Mouse (Mus musculus) cerebellum, postnatal 36 days (tissue): ENCODE measurements at regions not wholly inside any gene's neighbourhood (a gene's known extent, or its start where the extent isn't known, plus 50 kb on each side); places are given as distances from the start of the nearest gene placed in this dataset.
A peak's percentile ranks its signal among the peaks of the same experiment; 100 is the strongest.

Experiments
- DNase-seq, 2 experiments: peaks; one replicate each; pipeline ENCODE4 v3.0.0; 2021 to 2022; ENCODE audit warnings: mixed read lengths in 2 of 2

DNA sequence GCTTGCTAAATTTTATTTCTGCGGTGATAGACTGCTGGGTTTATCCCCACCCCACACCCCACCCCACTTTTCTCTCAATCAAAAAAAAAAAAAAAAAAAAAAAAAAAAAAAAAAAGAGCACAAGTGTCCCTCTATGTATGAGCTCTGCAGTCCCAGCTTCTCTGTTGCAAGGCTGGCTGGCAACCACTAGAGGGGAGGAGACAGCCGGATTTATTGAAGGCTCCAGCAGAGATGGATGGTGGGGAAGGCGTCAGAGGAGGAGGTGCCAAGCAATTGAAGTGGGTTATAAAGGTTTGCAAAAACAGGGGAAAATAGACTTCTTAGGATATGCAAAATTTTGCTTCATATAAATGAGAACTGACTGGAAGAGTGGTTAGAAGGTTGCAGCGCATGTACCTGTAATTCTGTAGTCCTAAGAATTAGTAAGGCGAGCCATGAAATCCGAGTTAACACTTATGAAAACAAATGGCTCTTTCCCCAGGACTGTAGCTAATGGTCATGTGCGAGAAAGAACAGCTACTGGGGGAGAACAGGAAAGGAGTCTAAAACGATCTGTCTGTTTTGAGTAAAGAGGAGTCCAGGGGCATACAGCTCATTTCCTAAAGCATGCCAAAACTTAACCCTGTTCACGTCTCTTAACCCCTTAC, 885.1 kb upstream of the Pou3f3 start:
- peak; percentile 15 to 21 for DNase-seq

- DNase-seq: no peak
Observed at GRCm38 (mm10) chr1:41811130-41811529, 884.4 kb upstream of the Pou3f3 start.

DNA sequence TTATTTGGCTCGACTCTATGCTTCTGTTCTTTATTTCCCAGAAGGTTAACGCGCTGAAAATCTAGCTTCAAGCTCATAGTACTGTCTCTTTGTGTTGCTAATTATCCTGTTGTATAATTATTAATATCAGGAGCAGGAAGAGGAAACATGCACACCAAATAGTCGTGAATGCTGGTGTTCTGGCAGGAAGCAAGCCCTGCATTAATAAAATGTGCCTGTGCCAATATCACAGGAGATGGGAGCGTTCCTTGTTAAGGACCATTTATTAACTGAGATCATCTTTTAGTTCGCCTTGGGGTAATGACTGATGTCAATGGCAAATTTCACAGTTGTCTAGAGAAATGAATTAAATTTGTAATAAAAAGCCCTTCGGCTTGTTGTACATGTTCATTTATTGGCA, 883.5 kb upstream of the Pou3f3 start:
- no peak for DNase-seq

- DNase-seq: no peak
Observed at GRCm38 (mm10) chr1:41814032-41815005, 881.2 kb upstream of the Pou3f3 start.

DNA sequence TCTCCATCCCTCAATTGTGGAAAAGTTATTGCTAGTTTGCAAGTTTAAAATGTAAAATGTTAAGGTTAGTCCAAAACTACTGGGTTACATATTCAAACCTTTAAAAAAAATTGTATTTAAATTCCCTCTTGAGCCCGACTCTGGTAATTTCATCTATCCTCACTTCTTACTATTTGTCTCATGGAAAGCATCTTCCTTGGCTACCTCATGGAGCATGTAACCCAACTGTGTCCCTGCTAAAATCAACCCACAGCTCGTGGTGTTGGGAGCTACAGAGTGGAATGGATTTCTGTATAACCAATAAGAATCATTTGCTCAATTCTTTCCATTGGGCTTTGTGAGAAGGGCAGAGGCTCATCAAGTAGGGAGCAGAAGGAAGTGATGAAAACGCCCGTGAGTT, 880.5 kb upstream of the Pou3f3 start:
- no peak for DNase-seq

- DNase-seq: no peak
Observed at GRCm38 (mm10) chr1:41822742-41823141, 872.8 kb upstream of the Pou3f3 start.

DNA sequence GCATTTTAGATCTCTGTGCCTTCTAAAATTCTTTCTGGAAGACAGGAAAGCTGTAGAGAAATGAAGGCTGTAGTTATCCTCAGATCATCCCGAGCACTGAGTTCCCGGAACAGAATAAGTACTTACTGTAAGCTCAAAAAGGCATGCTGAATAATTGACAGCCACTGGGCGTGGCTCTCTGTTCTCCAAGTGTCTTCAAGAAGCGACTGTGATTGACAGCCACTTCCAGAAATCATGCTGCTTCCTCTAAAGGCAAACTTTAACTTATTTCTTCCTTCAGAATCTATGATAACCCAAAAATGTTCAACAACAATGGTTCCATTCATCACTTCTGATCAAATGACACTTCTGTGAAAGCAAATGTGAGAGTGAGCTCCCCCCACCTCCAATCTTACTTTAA, 870.3 kb upstream of the Pou3f3 start:
- DNase-seq: no peak

GRCm38 (mm10) chr1:41831641-41832040, 863.9 kb upstream of the Pou3f3 start:
- no peak for DNase-seq
